ENCODE assay signal across 21 mouse cellular contexts in the genomic region with DNA sequence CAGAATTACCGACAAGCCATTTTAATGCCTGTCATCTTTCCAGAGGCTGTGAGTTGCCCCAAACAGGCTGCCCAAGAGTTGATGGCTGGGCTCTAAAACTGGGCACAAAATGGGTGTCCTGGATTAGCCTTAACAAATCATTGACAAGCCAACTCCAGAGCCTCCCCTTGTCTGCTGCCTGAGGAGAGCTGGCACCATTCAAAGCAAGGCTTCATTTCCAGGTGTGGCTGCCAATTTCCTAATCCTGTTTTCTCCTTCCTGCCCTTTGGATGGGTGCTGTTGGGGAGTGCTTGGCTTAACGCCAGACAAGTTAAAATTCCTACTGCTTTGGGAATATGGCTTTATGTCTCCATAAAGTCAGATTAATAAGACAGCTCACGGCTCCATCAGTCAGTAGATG. TPM values are rescaled to one million over a fixed set of nuclear protein-coding genes. Genes with fewer than 3 reads are reported as not detected.
DNase-seq lines count a peak whose midpoint lies in the region; ATAC-seq lines count a peak whose summit lies in the region.
"Had no signal": no experiment of that assay in that cellular context is flagged by ENCODE, and none has a peak within 500 bp of the region (broad histone marks: within the 10 kb centered on the region; RNA-seq: fewer than 3 reads in every experiment).

No protein-coding gene starts in this region.

- H3K27ac ChIP-seq in heart, embryonic 12.5 days (ENCODE audit: poor library complexity, severe bottlenecking): no peak overlapping the region
- no peak overlapping the region for H3K27ac ChIP-seq in kidney, embryonic 14.5 days (ENCODE audit: low read depth, low read length)
- H3K27ac ChIP-seq in midbrain, embryonic 14.5 days (replicated peaks; ENCODE audit: low read depth, low read length): no peak overlapping the region
- no peak overlapping the region for H3K27ac ChIP-seq in midbrain, embryonic 16.5 days (ENCODE audit: low read length)
- H3K27ac ChIP-seq: forebrain, embryonic 15.5 days; heart, embryonic 10.5 days; hindbrain, embryonic 14.5 days; left cerebral cortex, adult 2 months; limb, embryonic 12.5 days; liver, embryonic 15.5 days; macrophage; midbrain, embryonic 12.5 days; neural tube, embryonic 15.5 days; stomach, embryonic 15.5 days had no signal

- no peak overlapping the region for H3K4me3 ChIP-seq in heart, embryonic 12.5 days
- H3K4me3 ChIP-seq in kidney, embryonic 14.5 days (ENCODE audit: low read length): no peak overlapping the region
- H3K4me3 ChIP-seq in midbrain, embryonic 14.5 days (replicated peaks; ENCODE audit: low read depth, low read length): no peak overlapping the region
- H3K4me3 ChIP-seq in midbrain, embryonic 16.5 days (ENCODE audit: low read depth, low read length): no peak overlapping the region
- H3K4me3 ChIP-seq: forebrain, embryonic 15.5 days; heart, embryonic 10.5 days; left cerebral cortex, adult 2 months; limb, embryonic 12.5 days; liver, embryonic 15.5 days; midbrain, embryonic 12.5 days; neural tube, embryonic 15.5 days; stomach, embryonic 15.5 days had no signal

- no peak overlapping the region for H3K9ac ChIP-seq in heart, embryonic 12.5 days
- no peak overlapping the region for H3K9ac ChIP-seq in kidney, embryonic 14.5 days (ENCODE audit: low read depth, low read length)
- no peak overlapping the region for H3K9ac ChIP-seq in midbrain, embryonic 14.5 days (replicated peaks; ENCODE audit: low read length)
- no peak overlapping the region for H3K9ac ChIP-seq in midbrain, embryonic 16.5 days (ENCODE audit: low read depth, low read length)
- H3K9ac ChIP-seq: forebrain, embryonic 15.5 days; hindbrain, embryonic 14.5 days; limb, embryonic 12.5 days; liver, embryonic 15.5 days; midbrain, embryonic 12.5 days; neural tube, embryonic 15.5 days; stomach, embryonic 15.5 days had no signal

- H3K36me3 ChIP-seq in heart, embryonic 12.5 days: no peaks in the 10 kb centered on the region
- H3K36me3 ChIP-seq in kidney, embryonic 14.5 days (ENCODE audit: control insufficient read depth, insufficient read depth, low read length): no peaks in the 10 kb centered on the region
- no peaks in the 10 kb centered on the region for H3K36me3 ChIP-seq in midbrain, embryonic 14.5 days (ENCODE audit: control insufficient read depth, insufficient read depth, low read length)
- H3K36me3 ChIP-seq in midbrain, embryonic 16.5 days (ENCODE audit: control insufficient read depth, insufficient read depth, low read length): no peaks in the 10 kb centered on the region
- H3K36me3 ChIP-seq: forebrain, embryonic 15.5 days; heart, embryonic 10.5 days; limb, embryonic 12.5 days; liver, embryonic 15.5 days; midbrain, embryonic 12.5 days; neural tube, embryonic 15.5 days; stomach, embryonic 15.5 days had no signal

- no peak overlapping the region for H3K4me2 ChIP-seq in heart, embryonic 12.5 days
- H3K4me2 ChIP-seq in kidney, embryonic 14.5 days (replicated peaks; ENCODE audit: low read depth, low read length): no peak overlapping the region
- H3K4me2 ChIP-seq in midbrain, embryonic 14.5 days (ENCODE audit: low read length): no peak overlapping the region
- H3K4me2 ChIP-seq in midbrain, embryonic 16.5 days (ENCODE audit: low read length): no peak overlapping the region
- H3K4me2 ChIP-seq: forebrain, embryonic 15.5 days; hindbrain, embryonic 14.5 days; limb, embryonic 12.5 days; liver, embryonic 15.5 days; midbrain, embryonic 12.5 days; neural tube, embryonic 15.5 days; stomach, embryonic 15.5 days had no signal

- no peaks in the 10 kb centered on the region; the same call in 1 of the 2 replicates for H3K4me1 ChIP-seq in heart, embryonic 12.5 days (replicated peaks)
- no peaks in the 10 kb centered on the region for H3K4me1 ChIP-seq in kidney, embryonic 14.5 days (ENCODE audit: control insufficient read depth, insufficient read depth, low read length)
- H3K4me1 ChIP-seq in midbrain, embryonic 14.5 days (ENCODE audit: control insufficient read depth, insufficient read depth, low read length): no peaks in the 10 kb centered on the region
- H3K4me1 ChIP-seq in midbrain, embryonic 16.5 days (ENCODE audit: control insufficient read depth, insufficient read depth, low read length): peaks cover 3% of the 10 kb centered on the region; the same call in 1 of the 2 replicates

- no peaks in the 10 kb centered on the region for H3K27me3 ChIP-seq in heart, embryonic 12.5 days (replicated peaks)
- no peaks in the 10 kb centered on the region for H3K27me3 ChIP-seq in kidney, embryonic 14.5 days (ENCODE audit: control insufficient read depth, insufficient read depth, low read length)
- H3K27me3 ChIP-seq in midbrain, embryonic 14.5 days (ENCODE audit: control insufficient read depth, insufficient read depth, low read length): no peaks in the 10 kb centered on the region
- no peaks in the 10 kb centered on the region for H3K27me3 ChIP-seq in midbrain, embryonic 16.5 days (ENCODE audit: control insufficient read depth, insufficient read depth, low read depth, low read length)
- H3K27me3 ChIP-seq: forebrain, embryonic 15.5 days; limb, embryonic 12.5 days; midbrain, embryonic 12.5 days; neural tube, embryonic 15.5 days; stomach, embryonic 15.5 days had no signal

- no peak for ATAC-seq in heart, embryonic 12.5 days (ENCODE audit: insufficient number of reproducible peaks, low FRiP score)
- no peak for ATAC-seq in kidney, embryonic 14.5 days (ENCODE audit: low FRiP score, low TSS enrichment)
- ATAC-seq in midbrain, embryonic 14.5 days (ENCODE audit: low FRiP score, low TSS enrichment): no peak; the same call in 1 of the 2 replicates
- ATAC-seq in midbrain, embryonic 16.5 days: no peak
- ATAC-seq: forebrain, embryonic 15.5 days; intestine, embryonic 16.5 days had no signal

- DNase-seq in heart, adult 11 months: peak; percentile 89
- DNase-seq in kidney, adult 8-10 months: peak; percentile 47 to 50
- peak; percentile 46 for DNase-seq in midbrain, embryonic 14.5 days
- peak; percentile 3 for DNase-seq in testis, postnatal 14 days (ENCODE audit: low spot score)
- no peak for DNase-seq in spleen, adult 12 weeks (ENCODE audit: low spot score)
- DNase-seq: gastrocnemius, postnatal 25 days; right cerebral cortex, postnatal 14 days had no signal

- H3K9me3 ChIP-seq in heart, embryonic 12.5 days (replicated peaks): no peaks in the 10 kb centered on the region
- H3K9me3 ChIP-seq in kidney, embryonic 14.5 days (ENCODE audit: control insufficient read depth, low read length): no peaks in the 10 kb centered on the region
- no peaks in the 10 kb centered on the region for H3K9me3 ChIP-seq in midbrain, embryonic 14.5 days (ENCODE audit: control insufficient read depth, low read length)
- H3K9me3 ChIP-seq in midbrain, embryonic 16.5 days (replicated peaks; ENCODE audit: control insufficient read depth, low read length, poor library complexity, severe bottlenecking): no peaks in the 10 kb centered on the region
- H3K9me3 ChIP-seq: forebrain, embryonic 15.5 days; heart, embryonic 10.5 days; limb, embryonic 12.5 days; liver, embryonic 15.5 days; midbrain, embryonic 12.5 days; neural tube, embryonic 15.5 days; stomach, embryonic 15.5 days had no signal

- 65% methylated on average over 3 of the region's 3 CpGs for WGBS in heart, embryonic 12.5 days
- 73% methylated on average over 3 of the region's 3 CpGs for WGBS in kidney, embryonic 14.5 days
- whole genome bisulfite sequencing in midbrain, embryonic 14.5 days: 49% methylated on average over 3 of the region's 3 CpGs
- 46% methylated on average over 3 of the region's 3 CpGs for WGBS in midbrain, embryonic 16.5 days

RNA-seq across cellular contexts. Expression of gene Sccpdh, which starts 23.9 kb away (rescaled TPM):
- polyA plus RNA-seq in heart, embryonic 12.5 days (2016; fragmentation: Nextera tagmentation; extraction: Ambion mirVana): 86.9 and 91.4 TPM in 2 replicates
- polyA plus RNA-seq in kidney, embryonic 14.5 days (2014; fragmentation: Nextera tagmentation; extraction: Ambion mirVana): 70.7 and 74.6 TPM in 2 replicates
- polyA plus RNA-seq in midbrain, embryonic 14.5 days (2014; fragmentation: Nextera tagmentation; extraction: Ambion mirVana): 146 and 151 TPM in 2 replicates
- polyA plus RNA-seq in midbrain, embryonic 16.5 days (2015; fragmentation: Nextera tagmentation; extraction: Ambion mirVana): 172 and 179 TPM in 2 replicates
